Mouse (Mus musculus) neural tube, embryonic 14.5 days (tissue): ENCODE measurements around the gene Gm17364. TPM values are rescaled to one million over a fixed set of nuclear protein-coding genes. Genes with fewer than 3 reads are reported as not detected.

Experiments used
- ATAC-seq: fragments of 200-750 bp; cut with Nextera tagmentation; 2 replicates; pipeline ENCODE4 v1.8.0; 2017; ENCODE audit warnings: low read depth, mild to moderate bottlenecking, moderate TSS enrichment, moderate library complexity
- H3K27ac ChIP-seq: fragments of 300-500 bp; sonication (generic); 2 replicates; pipeline ENCODE4 v1.5.1; 2014; ENCODE audit warnings: low read depth, mild to moderate bottlenecking, control low read depth, low read length, moderate library complexity, mixed read lengths
- H3K27me3 ChIP-seq: fragments of 300-500 bp; sonication (generic); 2 replicates; pipeline ENCODE4 v1.6.1; 2014; ENCODE audit warnings: low read length; ENCODE audit not compliant: control insufficient read depth, insufficient read depth
- H3K36me3 ChIP-seq: fragments of 300-500 bp; sonication (generic); 2 replicates; pipeline ENCODE4 v1.6.1; 2014; ENCODE audit warnings: low read length, mixed read lengths; ENCODE audit not compliant: control insufficient read depth, insufficient read depth
- H3K4me1 ChIP-seq: fragments of 300-500 bp; sonication (generic); 2 replicates; pipeline ENCODE4 v1.6.1; 2014; ENCODE audit warnings: low read length; ENCODE audit not compliant: control insufficient read depth, insufficient read depth
- H3K4me2 ChIP-seq: fragments of 300-500 bp; sonication (generic); 2 replicates; pipeline ENCODE4 v1.6.1; 2014; ENCODE audit warnings: mild to moderate bottlenecking, low read depth, low read length, control low read depth
- H3K4me3 ChIP-seq: fragments of 300-500 bp; sonication (generic); 2 replicates; pipeline ENCODE4 v1.5.1; 2014; ENCODE audit warnings: low read depth, low read length, control low read depth, mixed read lengths
- H3K9ac ChIP-seq: fragments of 300-500 bp; sonication (generic); replicated peaks from 2 replicates; pipeline ENCODE4 v1.6.1; 2014; ENCODE audit warnings: low read depth, mild to moderate bottlenecking, control low read depth, low read length, mixed read lengths
- H3K9me3 ChIP-seq: fragments of 300-500 bp; sonication (generic); 2 replicates; pipeline ENCODE4 v1.6.1; 2016; ENCODE audit warnings: low read length; ENCODE audit not compliant: control insufficient read depth
- WGBS: fragments of 180-500 bp; shearing (Covaris S2); extraction: QIAGEN DNeasy Blood & Tissue Kit; methylation state at CpG from one replicate; pipeline ENCODE4 v1.1.7; 2014; 5-methylcytosine and 5-hydroxymethylcytosine counted together
- polyA plus RNA-seq: library from polyadenylated mRNA; unstranded; fragments of >200 nt; fragmentation: Nextera tagmentation; extraction: Ambion mirVana; gene quantifications from 2 replicates; pipeline ENCODE4 v1.2.1, GENCODE M21; 2014

Gm17364 gene
- not detected in 2 replicates for polyA plus RNA-seq

DNA sequence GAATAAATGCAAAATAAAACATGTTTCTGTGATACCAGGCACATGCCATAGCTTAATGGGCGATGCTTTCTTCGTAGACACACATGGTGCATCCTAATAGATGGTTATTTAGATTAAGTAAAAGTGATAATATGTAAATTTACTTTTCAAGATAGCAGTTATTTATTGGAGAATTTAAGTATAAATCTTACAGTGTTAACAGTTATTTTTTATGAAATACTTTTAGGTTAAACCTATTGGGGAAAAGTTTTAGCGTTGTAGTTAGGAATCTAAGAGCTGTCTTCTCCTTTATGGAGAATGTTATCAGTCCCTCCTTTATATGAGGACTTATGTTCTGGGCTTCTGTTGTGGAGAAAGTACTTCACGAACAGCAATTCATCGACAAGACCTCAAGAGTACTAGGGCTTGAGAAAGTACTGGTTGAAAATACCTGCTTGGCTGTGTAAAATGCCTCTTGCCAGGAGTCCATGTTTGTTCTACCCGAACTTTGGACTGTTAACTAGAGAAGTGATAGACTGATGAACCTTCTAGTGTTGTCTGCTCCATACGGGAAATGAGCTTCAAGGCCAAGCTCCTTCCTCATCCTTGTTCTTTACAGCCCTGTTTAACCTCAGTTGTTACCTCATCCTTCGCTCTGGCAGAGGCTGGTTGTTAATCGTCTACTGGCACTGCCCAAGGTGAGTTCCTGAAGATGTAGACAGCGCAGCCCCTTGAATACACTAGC, at the start of gene Gm17364:
Gene Gm17364, minus strand, starts transcription at position 51 of the 724 bp plus-strand sequence.
- H3K36me3 ChIP-seq: no peaks in the 10 kb centered on the region
- no peak for ATAC-seq
- no peaks in the 10 kb centered on the region for H3K9me3 ChIP-seq
- 96% methylated on average over 10 of the region's 10 CpGs for WGBS
- H3K4me3 ChIP-seq: no peak within 1 kb of the TSS
- no peak within 1 kb of the TSS for H3K9ac ChIP-seq
- H3K4me2 ChIP-seq: no peak within 1 kb of the TSS
- H3K27me3 ChIP-seq: no peaks in the 10 kb centered on the region
- H3K4me1 ChIP-seq: no peaks in the 10 kb centered on the region
- no peak within 1 kb of the TSS for H3K27ac ChIP-seq

GRCm38 (mm10) chr13:41321433-41321832, 47.7 kb upstream of the Gm17364 start:
- Histone ChIP-seq H3K36me3 (peaks cover 4% of the 10 kb centered on the region; the same call in 1 of the 2 replicates), H3K27ac (peak overlapping the region; percentile 44; the same call in 1 of the 2 replicates), H3K4me1 (no peaks in the 10 kb centered on the region), H3K9me3 (no peaks in the 10 kb centered on the region), H3K4me2 (no peak overlapping the region), H3K4me3 (no peak overlapping the region), H3K27me3 (no peaks in the 10 kb centered on the region), H3K9ac (no peak overlapping the region)
- WGBS: 70% methylated on average over 3 of the region's 3 CpGs
- ATAC-seq: no peak

DNA sequence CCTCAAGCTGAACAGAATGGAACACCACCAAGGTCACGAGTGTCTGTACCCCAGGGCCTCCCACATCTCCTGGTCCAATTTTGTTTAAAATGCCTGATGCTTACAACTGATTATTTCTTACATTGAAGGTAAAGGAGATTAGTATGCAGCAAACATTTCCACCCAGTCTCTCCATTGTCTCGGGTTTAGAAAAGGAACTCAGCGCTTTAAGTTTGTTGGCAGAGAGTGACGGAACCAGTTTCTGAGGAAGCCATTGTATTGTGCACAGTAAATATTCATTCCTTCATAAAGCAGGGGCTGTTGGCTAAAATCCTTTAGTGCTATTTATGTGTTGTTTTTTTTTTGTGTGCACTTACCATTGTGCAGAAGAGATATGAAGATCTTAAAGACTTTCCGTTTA, 47.0 kb upstream of the Gm17364 start:
- no peaks in the 10 kb centered on the region for H3K9me3 ChIP-seq

GRCm38 (mm10) chr13:41302716-41303115, 28.9 kb upstream of the Gm17364 start:
- Histone ChIP-seq H3K9me3 (no peaks in the 10 kb centered on the region), H3K4me2 (no peak overlapping the region), H3K27ac (no peak overlapping the region), H3K27me3 (no peaks in the 10 kb centered on the region), H3K4me1 (0 out of 2 replicates have a peak, but pooled peaks cover 2% of the 10 kb centered on the region), H3K36me3 (no peaks in the 10 kb centered on the region), H3K9ac (no peak overlapping the region), H3K4me3 (no peak overlapping the region)
- ATAC-seq: no peak
- 69% methylated on average over 10 of the region's 10 CpGs for WGBS

More for the DNA sequence above, 47.0 kb upstream of the Gm17364 start:
- no peaks in the 10 kb centered on the region for H3K4me1 ChIP-seq
- no peak overlapping the region for H3K9ac ChIP-seq
- no peak overlapping the region for H3K4me3 ChIP-seq
- ATAC-seq: no peak; the same call in 1 of the 2 replicates
- 42% methylated on average over 5 of the region's 5 CpGs for WGBS
- H3K27me3 ChIP-seq: no peaks in the 10 kb centered on the region
- peak overlapping the region; percentile 44; the same call in 1 of the 2 replicates for H3K27ac ChIP-seq
- peaks cover 7% of the 10 kb centered on the region; the same call in 1 of the 2 replicates for H3K36me3 ChIP-seq
- no peak overlapping the region for H3K4me2 ChIP-seq

- H3K27ac ChIP-seq: no peak overlapping the region
- no peaks in the 10 kb centered on the region for H3K27me3 ChIP-seq
- 49% methylated on average over 4 of the region's 4 CpGs for WGBS
- no peaks in the 10 kb centered on the region for H3K9me3 ChIP-seq
- H3K9ac ChIP-seq: no peak overlapping the region
- no peak for ATAC-seq
- 0 out of 2 replicates have a peak, but pooled peaks cover 2% of the 10 kb centered on the region for H3K4me1 ChIP-seq
- no peaks in the 10 kb centered on the region for H3K36me3 ChIP-seq
- no peak overlapping the region for H3K4me2 ChIP-seq
- H3K4me3 ChIP-seq: no peak overlapping the region
Measured at GRCm38 (mm10) chr13:41300037-41300436, 26.3 kb upstream of the Gm17364 start.

- 7% methylated on average over 5 of the region's 5 CpGs for WGBS
Measured at GRCm38 (mm10) chr13:41298996-41299395, 25.2 kb upstream of the Gm17364 start.

DNA sequence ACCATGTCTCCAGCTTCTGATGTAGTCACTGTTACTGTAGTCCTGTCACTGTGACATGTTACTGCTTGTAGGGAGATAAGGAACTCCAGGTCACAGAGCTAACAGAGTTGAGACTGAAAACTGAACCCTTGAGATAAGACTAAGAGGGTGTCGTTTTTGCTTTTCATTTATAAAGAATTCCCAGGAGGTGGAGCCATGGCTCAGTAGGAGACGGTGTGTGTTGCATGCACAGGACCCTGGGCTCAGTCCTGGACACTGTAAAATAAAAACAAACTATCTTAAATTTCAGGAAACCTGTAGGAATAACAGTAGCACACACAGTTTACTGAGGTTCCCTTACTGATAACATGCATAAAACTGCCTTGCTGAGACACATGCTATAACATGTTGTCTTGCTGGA, 24.8 kb upstream of the Gm17364 start:
- H3K27me3 ChIP-seq: no peaks in the 10 kb centered on the region
- H3K9me3 ChIP-seq: no peaks in the 10 kb centered on the region
- H3K9ac ChIP-seq: no peak overlapping the region
- H3K36me3 ChIP-seq: no peaks in the 10 kb centered on the region
- H3K27ac ChIP-seq: no peak overlapping the region
- WGBS: 23% methylated on average over 2 of the region's 2 CpGs
- no peak for ATAC-seq
- 0 out of 2 replicates have a peak, but pooled peaks cover 2% of the 10 kb centered on the region for H3K4me1 ChIP-seq
- H3K4me3 ChIP-seq: no peak overlapping the region
- no peak overlapping the region for H3K4me2 ChIP-seq

More at GRCm38 (mm10) chr13:41298996-41299395, 25.2 kb upstream of the Gm17364 start:
- H3K9me3 ChIP-seq: no peaks in the 10 kb centered on the region
- ATAC-seq: no peak
- H3K4me2 ChIP-seq: no peak overlapping the region
- H3K27me3 ChIP-seq: no peaks in the 10 kb centered on the region
- H3K36me3 ChIP-seq: no peaks in the 10 kb centered on the region
- H3K4me3 ChIP-seq: no peak overlapping the region
- no peak overlapping the region for H3K9ac ChIP-seq
- 0 out of 2 replicates have a peak, but pooled peaks cover 2% of the 10 kb centered on the region for H3K4me1 ChIP-seq
- no peak overlapping the region for H3K27ac ChIP-seq

DNA sequence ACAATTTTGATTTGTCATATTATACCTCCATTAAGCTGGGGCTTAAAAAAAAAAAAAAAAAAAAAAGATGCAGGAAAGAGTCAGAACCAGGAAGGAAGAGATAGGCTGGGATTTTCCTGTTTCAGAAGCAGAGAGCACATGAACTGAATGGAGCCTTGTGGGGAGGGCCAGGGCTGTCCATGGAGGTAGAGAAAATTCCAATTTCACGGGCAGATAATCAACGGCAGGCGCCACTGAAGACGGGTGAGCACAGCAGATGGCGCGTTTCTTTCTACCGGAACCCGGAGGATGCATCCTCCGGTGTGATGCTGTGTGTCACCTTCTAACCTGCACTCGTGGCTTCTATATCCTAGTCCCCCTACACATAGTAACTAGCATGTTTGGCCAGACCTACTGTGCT, 22.6 kb upstream of the Gm17364 start:
- Histone ChIP-seq H3K27ac (no peak overlapping the region), H3K9me3 (no peaks in the 10 kb centered on the region), H3K4me3 (no peak overlapping the region), H3K4me2 (no peak overlapping the region), H3K4me1 (0 out of 2 replicates have a peak, but pooled peaks cover 2% of the 10 kb centered on the region), H3K36me3 (no peaks in the 10 kb centered on the region), H3K27me3 (no peaks in the 10 kb centered on the region), H3K9ac (no peak overlapping the region)
- peak; percentile 58; the same call in 1 of the 2 replicates for ATAC-seq
- 35% methylated on average over 10 of the region's 10 CpGs for WGBS

DNA sequence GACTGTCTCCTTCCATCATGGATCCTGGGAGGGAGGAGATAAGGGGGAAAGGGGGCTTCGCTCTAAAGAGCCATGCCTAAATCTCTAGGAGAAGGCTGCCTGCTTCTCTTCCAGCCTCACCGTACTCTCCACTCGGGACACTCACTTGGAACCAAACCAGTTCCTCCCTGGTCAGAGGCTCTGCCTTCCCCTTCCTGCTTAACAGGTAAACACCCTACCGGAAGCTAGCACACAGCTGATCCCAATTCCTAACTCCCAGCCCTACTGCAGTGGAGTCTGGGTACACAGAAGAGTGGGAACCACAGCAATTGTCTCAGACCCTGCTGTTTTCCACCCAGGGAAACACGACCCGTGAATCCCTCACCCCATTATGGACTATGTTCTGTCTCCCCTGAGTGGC, 22.1 kb upstream of the Gm17364 start:
- H3K4me3 ChIP-seq: no peak overlapping the region
- no peaks in the 10 kb centered on the region for H3K36me3 ChIP-seq
- no peaks in the 10 kb centered on the region for H3K27me3 ChIP-seq
- 0 out of 2 replicates have a peak, but pooled peaks cover 2% of the 10 kb centered on the region for H3K4me1 ChIP-seq
- no peak overlapping the region for H3K4me2 ChIP-seq
- ATAC-seq: no peak
- WGBS: 66% methylated on average over 6 of the region's 6 CpGs
- H3K9ac ChIP-seq: no peak overlapping the region
- no peaks in the 10 kb centered on the region for H3K9me3 ChIP-seq
- H3K27ac ChIP-seq: no peak overlapping the region
